Mouse (Mus musculus): ENCODE results near the gene Il16. TPM values are rescaled to one million over a fixed set of nuclear protein-coding genes. Genes with fewer than 3 reads are reported as not detected.

Gene Il16
- total RNA-seq, 2 experiments from 2014 or later: 8.4 to 10.0 TPM

- DNase-seq: no peak
- intact Hi-C loops (cut with DNase I): no loop called here
Measured at GRCm38 (mm10) chr7:83622582-83622981, 122.9 kb downstream of the Il16 start.

DNA sequence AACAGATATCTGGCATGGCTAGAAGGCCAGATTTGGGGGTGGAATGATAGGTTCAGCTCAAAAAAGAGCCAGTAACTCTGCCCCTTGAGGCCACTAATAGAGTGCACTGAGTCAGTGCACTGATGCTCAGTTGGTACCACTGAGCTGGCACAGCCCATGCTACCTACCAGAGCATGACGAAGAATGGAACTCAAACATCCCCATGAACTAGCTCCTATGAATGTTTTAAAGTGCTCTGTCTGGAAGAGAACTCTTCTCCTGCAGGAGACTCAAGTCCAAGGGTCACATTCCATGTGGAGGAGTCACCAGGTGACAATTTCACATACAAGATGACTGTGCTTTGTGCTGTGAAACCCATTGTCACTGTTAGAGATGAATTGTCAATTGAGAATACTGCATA is 126.8 kb downstream of the Il16 start:
- intact Hi-C loops (cut with DNase I): no loop called here
- DNase-seq: no peak

GRCm38 (mm10) chr7:83616268-83616667 is 129.3 kb downstream of the Il16 start:
- no peak for DNase-seq
- intact Hi-C loops (cut with DNase I): no loop called here

- no peak for DNase-seq
Measured at GRCm38 (mm10) chr7:83615815-83616214, 129.7 kb downstream of the Il16 start.

DNA sequence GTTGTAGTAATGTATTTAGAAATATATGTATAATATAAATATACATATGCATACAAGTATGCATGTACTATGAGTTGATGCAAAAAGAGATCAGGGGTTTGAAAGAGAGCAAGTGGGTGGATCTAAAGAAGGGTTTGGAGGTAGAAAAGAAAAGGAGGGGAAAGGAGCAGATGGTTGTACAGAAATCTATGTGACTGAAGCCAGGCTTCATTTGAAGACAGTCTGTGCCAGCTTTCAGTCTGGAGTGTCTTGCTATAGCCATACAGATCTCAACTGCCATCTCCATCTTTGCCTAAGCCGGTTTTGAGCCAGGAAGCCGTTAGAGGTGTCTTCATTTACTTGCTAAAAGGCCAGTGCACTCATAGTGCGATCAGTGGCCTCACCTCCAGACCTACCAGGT is 130.3 kb downstream of the Il16 start:
- no peak for DNase-seq
- intact Hi-C loops (cut with DNase I): no loop called here

More at GRCm38 (mm10) chr7:83615815-83616214, 129.7 kb downstream of the Il16 start:
- intact Hi-C loops (cut with DNase I): no loop called here

DNA sequence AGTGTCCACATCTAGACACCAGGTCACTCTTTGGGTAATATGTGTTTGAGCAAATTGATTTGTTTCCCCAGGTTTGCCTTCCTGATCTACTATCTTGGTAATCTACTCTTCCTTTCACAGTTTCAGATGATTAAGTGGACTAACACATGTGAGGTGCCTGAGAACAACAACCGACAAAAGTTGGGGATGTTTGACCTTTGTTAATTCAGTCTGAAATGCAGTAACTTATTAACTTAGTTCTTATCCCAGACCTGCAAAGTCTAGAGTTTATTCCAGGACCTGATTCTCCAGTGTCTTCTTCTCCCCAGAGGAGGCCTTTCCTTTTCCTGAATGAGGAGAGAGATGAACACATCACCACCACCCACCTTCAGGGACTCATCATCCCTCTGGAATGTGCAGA is 133.6 kb downstream of the Il16 start:
- intact Hi-C loops (cut with DNase I): no loop called here
- DNase-seq: no peak

DNA sequence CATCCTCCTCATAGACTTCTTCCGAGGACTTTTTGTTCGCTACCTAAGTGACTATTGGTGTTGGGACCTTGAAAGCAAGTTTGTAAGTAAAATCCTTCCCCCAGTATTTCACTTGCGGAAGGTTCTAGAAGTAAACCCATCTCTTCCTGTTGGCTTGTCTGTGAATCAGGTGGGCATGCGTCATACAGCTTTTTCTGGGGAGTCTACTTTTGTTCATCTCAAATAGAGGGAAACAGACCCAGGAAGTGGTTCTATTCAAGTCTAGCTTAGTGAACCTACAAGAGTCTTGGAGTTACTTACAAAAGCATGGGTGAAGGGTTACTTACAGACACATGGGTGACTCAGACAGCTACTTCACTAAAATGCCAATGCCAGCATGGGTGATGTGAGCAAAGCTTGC is 135.6 kb downstream of the Il16 start:
- intact Hi-C loops (cut with DNase I): no loop called here
- no peak for DNase-seq

GRCm38 (mm10) chr7:83606796-83607195 is 138.7 kb downstream of the Il16 start:
- intact Hi-C loops (cut with DNase I): no loop called here
- no peak for DNase-seq

DNA sequence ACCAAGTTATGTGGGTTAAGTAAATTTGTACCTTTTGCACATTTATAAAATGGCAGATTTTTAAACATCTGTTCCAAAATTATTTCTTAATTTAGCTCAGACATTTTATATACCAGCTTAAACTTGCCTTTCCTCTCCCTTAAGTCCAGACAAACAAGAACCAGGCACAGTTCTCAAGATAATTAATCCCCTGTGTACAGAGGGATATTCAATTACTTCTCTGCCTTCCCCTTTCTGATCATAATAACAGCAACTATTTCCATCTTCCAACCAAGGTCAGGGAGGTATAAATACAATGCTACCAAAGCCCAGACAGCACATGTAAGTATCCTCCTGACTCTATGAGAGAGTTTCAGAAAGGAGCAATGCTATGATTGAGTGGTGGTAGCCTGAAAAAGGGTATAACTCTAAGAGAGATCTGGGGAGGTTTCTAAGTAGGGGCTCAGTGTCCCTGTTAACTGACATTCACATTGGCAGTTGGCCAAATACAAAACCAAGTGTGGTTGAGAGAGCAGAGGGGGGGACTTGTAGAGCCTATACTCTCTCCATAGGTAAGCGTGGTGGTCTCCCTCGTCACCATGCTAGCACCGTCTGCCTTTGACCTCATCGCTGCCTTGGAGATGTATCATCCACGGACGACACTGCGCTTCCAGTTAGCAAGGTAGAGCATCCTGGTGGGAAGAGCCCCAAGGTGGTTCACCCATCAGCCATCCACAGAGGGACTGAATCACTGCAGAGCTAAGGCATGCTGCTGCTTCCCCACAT is 141.2 kb downstream of the Il16 start:
- intact Hi-C loops (cut with DNase I): no loop called here
- DNase-seq: no peak

GRCm38 (mm10) chr7:83599913-83600286 is 145.6 kb downstream of the Il16 start:
- DNase-seq: peak; percentile 63 to 71
- intact Hi-C loops (cut with DNase I): loop anchor here (2.0 kb wide), 1 partner anchor 31 kb away; no protein-coding TSS in a partner anchor

GRCm38 (mm10) chr7:83598997-83599912 is 146.3 kb downstream of the Il16 start:
- intact Hi-C loops (cut with DNase I): no loop called here
- DNase-seq: no peak

- intact Hi-C loops (cut with DNase I): no loop called here
- no peak for DNase-seq
Measured at GRCm38 (mm10) chr7:83597063-83597462, 148.5 kb downstream of the Il16 start.

DNA sequence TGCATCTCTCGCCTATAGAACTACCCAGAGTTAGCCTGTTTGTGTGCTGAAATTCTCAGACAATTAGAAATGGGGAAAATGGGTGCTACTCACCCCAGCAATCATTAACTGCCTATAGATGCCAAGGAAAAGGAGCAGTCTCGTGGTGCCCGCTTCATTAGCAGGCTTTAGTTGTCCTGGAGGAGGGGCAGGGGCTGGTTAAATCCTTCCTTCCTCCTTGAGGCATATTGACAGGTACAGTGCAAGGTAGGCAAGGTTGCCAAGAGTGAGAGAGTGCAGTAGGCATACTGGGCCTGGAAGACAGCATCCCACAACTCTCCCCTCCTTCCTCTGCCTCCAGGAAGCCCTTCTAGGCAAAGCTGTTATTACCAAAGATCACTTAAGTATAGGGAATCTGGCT is 151.5 kb downstream of the Il16 start:
- no peak for DNase-seq
- intact Hi-C loops (cut with DNase I): no loop called here

Other genes starting within 250 kb of the Il16 start
- under 1 TPM; 0.11 to 0.19 TPM for gene Tmc3, start 160.8 kb downstream of the Il16 start, total RNA-seq (2021)
- 10 to 100 TPM; 10.9 to 11.7 TPM for gene Stard5, start 113.8 kb downstream of the Il16 start, total RNA-seq (2021)
- not detected for gene Cfap161, start 49.2 kb upstream of the Il16 start, total RNA-seq (2021)
- 1 to 10 TPM; 8.5 to 8.8 TPM for gene Tlnrd1, start 138.6 kb upstream of the Il16 start, total RNA-seq (2021)
- 10 to 100 TPM; 47.6 to 50.3 TPM for gene Mesd, start 138.7 kb upstream of the Il16 start, total RNA-seq (2021)

All from heart, postnatal 36 days (tissue).